Mouse (Mus musculus): ENCODE measurements around the gene Ppp1r3d. TPM values are rescaled to one million over a fixed set of nuclear protein-coding genes. Genes with fewer than 3 reads are reported as not detected.

The Ppp1r3d gene
- total and polyA plus RNA-seq, 3 experiments: not detected

GRCm38 (mm10) chr2:178416427-178416826 lies 2.2 kb upstream of the Ppp1r3d start:
- H3K36me3 ChIP-seq (replicated peaks in 1 of 2; ENCODE audit: control insufficient read depth in 1 of 2, insufficient read depth in 1 of 2, low read length in 1 of 2): no peaks in the 10 kb centered on the region
- in situ Hi-C loops (cut with MboI; ENCODE audit: low pct_ligation_motif_present, low pct_unique_long_range_greater_than_20kb, low sequenced_read_pairs) (no loop called here), dilution Hi-C loops (cut with MboI; ENCODE audit: extremely low pct_ligation_motif_present, extremely low pct_unique_long_range_greater_than_20kb, low sequenced_read_pairs) (no loop called here)
- peak overlapping the region; percentile 69 for H3K4me2 ChIP-seq (ENCODE audit: insufficient read depth, low read depth, poor library complexity, severe bottlenecking)
- peak overlapping the region in 1 of 3 experiments; percentile 30 for H3K4me3 ChIP-seq (replicated peaks in 1 of 3; ENCODE audit: low read depth in 2 of 3, low read length in 2 of 3, poor library complexity in 1 of 3)
- H3K9me3 ChIP-seq (replicated peaks; ENCODE audit: low read length): peaks cover 25% of the 10 kb centered on the region
- peak; percentile 15 for DNase-seq (ENCODE audit: extremely low read depth)
- no peaks in the 10 kb centered on the region for H3K27me3 ChIP-seq (replicated peaks)
- no peak for TF ChIP-seq GABPA (IDR thresholded peaks at IDR 0.05; ENCODE audit: insufficient replicate concordance, low read depth, low read length)
- 0 out of 2 replicates have a peak, but pooled peaks have one; percentile 38 for TF ChIP-seq MEF2A (IDR thresholded peaks at IDR 0.05; ENCODE audit: borderline replicate concordance, low read depth, low read length)
- peak; percentile 32; the same call in 1 of the 2 replicates for TF ChIP-seq ETS1 (conservative IDR thresholded peaks at IDR 0.05; ENCODE audit: low read depth, low read length)
- TF ChIP-seq SIN3A (IDR thresholded peaks at IDR 0.05; ENCODE audit: low read length): no peak
- no peak for TF ChIP-seq NELFE (IDR thresholded peaks at IDR 0.05; ENCODE audit: low read depth, low read length)
- TF ChIP-seq EP300 (IDR thresholded peaks at IDR 0.05; ENCODE audit: low read length): peak; percentile 58
- no peak for TF ChIP-seq ZKSCAN1 (IDR thresholded peaks at IDR 0.05; ENCODE audit: borderline replicate concordance, low read depth, low read length)
- no peak for TF ChIP-seq JUN (IDR thresholded peaks at IDR 0.05; ENCODE audit: insufficient read depth, low read depth, low read length)
- TF ChIP-seq MXI1 (IDR thresholded peaks at IDR 0.05; ENCODE audit: low read depth, low read length): no peak
- TF ChIP-seq POLR2AphosphoS2 (IDR thresholded peaks at IDR 0.05; ENCODE audit: low read depth, low read length): no peak
- TF ChIP-seq ZMIZ1 (IDR thresholded peaks at IDR 0.05; ENCODE audit: low read depth, low read length): no peak
- TF ChIP-seq BHLHE40 (IDR thresholded peaks at IDR 0.05; ENCODE audit: low read depth, low read length): 0 out of 2 replicates have a peak, but pooled peaks have one; percentile 22
- peak; percentile 74 for TF ChIP-seq IRF4 (IDR thresholded peaks at IDR 0.05; ENCODE audit: low read depth, low read length)
- no peak for TF ChIP-seq HCFC1 (IDR thresholded peaks at IDR 0.05; ENCODE audit: low read depth, low read length)
- TF ChIP-seq TBP (conservative IDR thresholded peaks at IDR 0.05; ENCODE audit: low read depth, low read length): 0 out of 2 replicates have a peak, but pooled peaks have one; percentile 25
- peak; percentile 69 for TF ChIP-seq NRF1 (IDR thresholded peaks at IDR 0.05; ENCODE audit: low read depth, low read length)
- no peak for TF ChIP-seq TCF12 (IDR thresholded peaks at IDR 0.05; ENCODE audit: low read depth, low read length)
- TF ChIP-seq MAFK (IDR thresholded peaks at IDR 0.05; ENCODE audit: insufficient replicate concordance, low read length): peak; percentile 54; the same call in 1 of the 2 replicates
- TF ChIP-seq CHD1 (IDR thresholded peaks at IDR 0.05; ENCODE audit: low read depth, low read length): no peak
- no peak for TF ChIP-seq MYC (IDR thresholded peaks at IDR 0.05; ENCODE audit: low read depth, low read length)
- no peak for TF ChIP-seq CTCF (conservative IDR thresholded peaks at IDR 0.05 in 1 of 2, IDR thresholded peaks at IDR 0.05 in 1 of 2; ENCODE audit: low read depth in 2 of 2, low read length in 2 of 2)
- TF ChIP-seq MAZ (IDR thresholded peaks at IDR 0.05; ENCODE audit: low read depth, low read length): 0 out of 2 replicates have a peak, but pooled peaks have one; percentile 34
- no peaks in the 10 kb centered on the region for H3K79me2 ChIP-seq (replicated peaks; ENCODE audit: control insufficient read depth, extremely low read depth, insufficient read depth, poor library complexity, severe bottlenecking)
- H3K27ac ChIP-seq (ENCODE audit: insufficient read depth, low read depth): no peak overlapping the region
- H3K9ac ChIP-seq (ENCODE audit: insufficient read depth, low read depth): 0 out of 2 replicates have a peak overlapping the region, but pooled peaks have one; percentile 38
- peaks cover 0 to 3% of the 10 kb centered on the region in 2 experiments; a peak in 1 of 4 replicates for H3K4me1 ChIP-seq (ENCODE audit: control insufficient read depth in 1 of 2, insufficient read depth in 2 of 2)

Measured in CH12.LX (cell line).